Mouse (Mus musculus) neural tube, embryonic 14.5 days (tissue): ENCODE data around the gene Gm11758. TPM values are rescaled to one million over a fixed set of nuclear protein-coding genes. Genes with fewer than 3 reads are reported as not detected.
"Not testable (repeated sequence)": the region's sequence is repeated elsewhere in the genome, so short reads cannot be mapped to it uniquely, and the experiment has no call there.

ENCODE experiments used
- ATAC-seq: fragments of 200-750 bp; cut with Nextera tagmentation; 2 replicates; pipeline ENCODE4 v1.8.0; 2017; ENCODE audit warnings: low read depth, mild to moderate bottlenecking, moderate TSS enrichment, moderate library complexity
- H3K27ac ChIP-seq: fragments of 300-500 bp; sonication (generic); 2 replicates; pipeline ENCODE4 v1.5.1; 2014; ENCODE audit warnings: low read depth, mild to moderate bottlenecking, control low read depth, low read length, moderate library complexity, mixed read lengths
- H3K27me3 ChIP-seq: fragments of 300-500 bp; sonication (generic); 2 replicates; pipeline ENCODE4 v1.6.1; 2014; ENCODE audit warnings: low read length; ENCODE audit not compliant: control insufficient read depth, insufficient read depth
- H3K36me3 ChIP-seq: fragments of 300-500 bp; sonication (generic); 2 replicates; pipeline ENCODE4 v1.6.1; 2014; ENCODE audit warnings: low read length, mixed read lengths; ENCODE audit not compliant: control insufficient read depth, insufficient read depth
- H3K4me1 ChIP-seq: fragments of 300-500 bp; sonication (generic); 2 replicates; pipeline ENCODE4 v1.6.1; 2014; ENCODE audit warnings: low read length; ENCODE audit not compliant: control insufficient read depth, insufficient read depth
- H3K4me2 ChIP-seq: fragments of 300-500 bp; sonication (generic); 2 replicates; pipeline ENCODE4 v1.6.1; 2014; ENCODE audit warnings: mild to moderate bottlenecking, low read depth, low read length, control low read depth
- H3K4me3 ChIP-seq: fragments of 300-500 bp; sonication (generic); 2 replicates; pipeline ENCODE4 v1.5.1; 2014; ENCODE audit warnings: low read depth, low read length, control low read depth, mixed read lengths
- H3K9ac ChIP-seq: fragments of 300-500 bp; sonication (generic); replicated peaks from 2 replicates; pipeline ENCODE4 v1.6.1; 2014; ENCODE audit warnings: low read depth, mild to moderate bottlenecking, control low read depth, low read length, mixed read lengths
- H3K9me3 ChIP-seq: fragments of 300-500 bp; sonication (generic); 2 replicates; pipeline ENCODE4 v1.6.1; 2016; ENCODE audit warnings: low read length; ENCODE audit not compliant: control insufficient read depth
- WGBS: fragments of 180-500 bp; shearing (Covaris S2); extraction: QIAGEN DNeasy Blood & Tissue Kit; methylation state at CpG from one replicate; pipeline ENCODE4 v1.1.7; 2014; 5-methylcytosine and 5-hydroxymethylcytosine counted together
- polyA plus RNA-seq: library from polyadenylated mRNA; unstranded; fragments of >200 nt; fragmentation: Nextera tagmentation; extraction: Ambion mirVana; gene quantifications from 2 replicates; pipeline ENCODE4 v1.2.1, GENCODE M21; 2014

Gene Gm11758
- polyA plus RNA-seq = not detected in 2 replicates

GRCm38 (mm10) chr4:73876166-73876565, at the start of gene Gm11758:
TSS of gene Gm11758 (minus strand) at chr4:73876266.
- H3K9me3 ChIP-seq, H3K36me3 ChIP-seq, H3K27me3 ChIP-seq, ATAC-seq, H3K4me1 ChIP-seq, H3K9ac ChIP-seq, H3K27ac ChIP-seq, H3K4me3 ChIP-seq, H3K4me2 ChIP-seq: not testable (repeated sequence)
- no CpG with 5 or more reads among the region's 4 CpGs for WGBS

DNA sequence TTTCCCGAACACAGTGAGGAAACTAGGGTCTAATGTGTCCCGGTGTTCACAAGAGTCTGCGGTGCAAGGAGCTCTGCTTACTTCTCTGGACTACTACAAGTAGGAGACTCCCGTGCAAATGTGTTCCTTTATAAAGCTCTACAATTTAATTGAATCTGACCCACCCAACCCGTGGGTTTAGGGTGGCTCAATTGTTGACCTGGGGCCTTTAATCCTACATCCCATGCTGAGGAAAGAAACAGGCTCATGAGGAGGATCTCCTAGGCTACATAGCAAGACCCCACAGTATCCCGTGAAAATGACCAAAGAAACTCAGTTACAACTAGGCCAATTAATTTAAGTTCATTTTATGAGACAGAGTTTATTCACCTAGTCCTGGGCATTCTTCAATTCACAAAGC, 44.6 kb upstream of the Gm11758 start, which contains the start of gene Gm11756:
TSS of gene Gm11756 (minus strand) at position 101 of the 400 bp plus-strand sequence.
- 82% methylated on average over 6 of the region's 6 CpGs for WGBS
- H3K27ac ChIP-seq, H3K36me3 ChIP-seq, ATAC-seq, H3K4me2 ChIP-seq, H3K9me3 ChIP-seq, H3K9ac ChIP-seq, H3K27me3 ChIP-seq, H3K4me3 ChIP-seq, H3K4me1 ChIP-seq: not testable (repeated sequence)

DNA sequence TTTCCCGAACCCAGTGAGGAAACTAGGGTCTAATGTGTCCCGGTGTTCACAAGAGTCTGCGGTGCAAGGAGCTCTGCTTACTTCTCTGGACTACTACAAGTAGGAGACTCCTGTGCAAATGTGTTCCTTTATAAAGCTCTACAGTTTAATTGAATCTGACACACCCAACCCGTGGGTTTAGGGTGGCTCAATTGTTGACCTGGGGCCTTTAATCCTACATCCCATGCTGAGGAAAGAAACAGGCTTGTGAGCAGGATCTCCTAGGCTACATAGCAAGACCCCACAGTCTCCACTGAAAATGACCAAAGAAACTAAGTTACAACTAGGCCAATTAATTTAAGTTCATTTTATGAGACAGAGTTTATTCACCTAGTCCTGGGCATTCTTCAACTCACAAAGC, 29.8 kb upstream of the Gm11758 start, which contains the start of gene Gm13871:
TSS of gene Gm13871 (minus strand) at position 101 of the 400 bp plus-strand sequence.
- H3K4me3 ChIP-seq, H3K4me1 ChIP-seq, H3K9me3 ChIP-seq, H3K36me3 ChIP-seq, H3K4me2 ChIP-seq, H3K27me3 ChIP-seq, H3K9ac ChIP-seq, H3K27ac ChIP-seq, ATAC-seq: not testable (repeated sequence)
- WGBS = no CpG with 5 or more reads among the region's 4 CpGs

DNA sequence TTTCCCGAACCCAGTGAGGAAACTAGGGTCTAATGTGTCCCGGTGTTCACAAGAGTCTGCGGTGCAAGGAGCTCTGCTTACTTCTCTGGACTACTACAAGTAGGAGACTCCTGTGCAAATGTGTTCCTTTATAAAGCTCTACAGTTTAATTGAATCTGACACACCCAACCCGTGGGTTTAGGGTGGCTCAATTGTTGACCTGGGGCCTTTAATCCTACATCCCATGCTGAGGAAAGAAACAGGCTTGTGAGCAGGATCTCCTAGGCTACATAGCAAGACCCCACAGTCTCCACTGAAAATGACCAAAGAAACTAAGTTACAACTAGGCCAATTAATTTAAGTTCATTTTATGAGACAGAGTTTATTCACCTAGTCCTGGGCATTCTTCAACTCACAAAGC, 14.9 kb upstream of the Gm11758 start, which contains the start of gene Gm11757:
TSS of gene Gm11757 (minus strand) at position 101 of the 400 bp plus-strand sequence.
- not testable (repeated sequence) for ATAC-seq, H3K9me3 ChIP-seq, H3K27me3 ChIP-seq, H3K9ac ChIP-seq, H3K4me3 ChIP-seq, H3K36me3 ChIP-seq, H3K4me2 ChIP-seq, H3K27ac ChIP-seq, H3K4me1 ChIP-seq
- WGBS = no CpG with 5 or more reads among the region's 4 CpGs

GRCm38 (mm10) chr4:73826587-73826986, 49.5 kb downstream of the Gm11758 start:
- Histone ChIP-seq H3K36me3 (no peaks in the 10 kb centered on the region), H3K9me3 (no peaks in the 10 kb centered on the region), H3K27me3 (no peaks in the 10 kb centered on the region), H3K4me1 (no peaks in the 10 kb centered on the region), H3K27ac (no peak overlapping the region), H3K9ac (no peak overlapping the region), H3K4me2 (no peak overlapping the region), H3K4me3 (no peak overlapping the region)
- no peak for ATAC-seq
- WGBS = 87% methylated on average over 3 of the region's 3 CpGs

Other genes starting within 250 kb of the Gm11758 start
- gene Gm11236, start 238.1 kb downstream of the Gm11758 start, polyA plus RNA-seq = not detected in 2 replicates
- not detected in 2 replicates for gene Gm11239, start 207.9 kb downstream of the Gm11758 start, polyA plus RNA-seq
- not detected in 2 replicates for gene Gm428, start 192.8 kb downstream of the Gm11758 start, polyA plus RNA-seq
- 0.60 and 0.62 TPM in 2 replicates for gene Rasef, start 85.3 kb downstream of the Gm11758 start, polyA plus RNA-seq
- not detected in 2 replicates for gene Gm11757, start 14.8 kb upstream of the Gm11758 start, polyA plus RNA-seq
- gene Gm13871, start 29.7 kb upstream of the Gm11758 start, polyA plus RNA-seq = not detected in 2 replicates
- not detected in 2 replicates for gene Gm11756, start 44.5 kb upstream of the Gm11758 start, polyA plus RNA-seq
- not detected in 2 replicates for gene 2310002L09Rik, start 74.6 kb upstream of the Gm11758 start, polyA plus RNA-seq
- 41.8 and 45.8 TPM in 2 replicates for gene Frmd3, start 137.2 kb upstream of the Gm11758 start, polyA plus RNA-seq